Mouse (Mus musculus) limb, embryonic 12.5 days (tissue): ENCODE measurements at regions not wholly inside any gene's neighbourhood (a gene's known extent, or its start where the extent isn't known, plus 50 kb on each side); places are given as distances from the start of the nearest gene placed in this dataset.

Source experiments
- ATAC-seq: fragments of 200-750 bp; cut with Nextera tagmentation; 2 replicates; pipeline ENCODE4 v1.8.0; 2017; ENCODE audit warnings: low read depth, moderate TSS enrichment; ENCODE audit not compliant: insufficient number of reproducible peaks, insufficient read depth, low FRiP score, low TSS enrichment
- H3K27ac ChIP-seq: fragments of 300-500 bp; sonication (generic); 2 replicates; pipeline ENCODE4 v1.5.1; 2016; ENCODE audit warnings: mild to moderate bottlenecking, moderate library complexity
- H3K27me3 ChIP-seq: fragments of 300-500 bp; sonication (generic); 2 replicates; pipeline ENCODE4 v1.6.1; 2016; ENCODE audit warnings: mild to moderate bottlenecking, moderate library complexity
- H3K36me3 ChIP-seq: fragments of 300-500 bp; sonication (generic); 2 replicates; pipeline ENCODE4 v1.6.1; 2016; ENCODE audit warnings: mild to moderate bottlenecking, moderate library complexity
- H3K4me1 ChIP-seq: fragments of 300-500 bp; sonication (generic); replicated peaks from 2 replicates; pipeline ENCODE4 v1.6.1; 2016
- H3K4me2 ChIP-seq: fragments of 300-500 bp; sonication (generic); 2 replicates; pipeline ENCODE4 v1.6.1; 2016; ENCODE audit warnings: mild to moderate bottlenecking, moderate library complexity
- H3K4me3 ChIP-seq: fragments of 300-500 bp; sonication (generic); replicated peaks from 2 replicates; pipeline ENCODE4 v1.5.1; 2016; ENCODE audit warnings: mild to moderate bottlenecking
- H3K9ac ChIP-seq: fragments of 300-500 bp; sonication (generic); replicated peaks from 2 replicates; pipeline ENCODE4 v1.6.1; 2016; ENCODE audit warnings: mild to moderate bottlenecking, moderate library complexity
- H3K9me3 ChIP-seq: fragments of 300-500 bp; sonication (generic); 2 replicates; pipeline ENCODE4 v1.6.1; 2016; ENCODE audit warnings: mild to moderate bottlenecking, moderate library complexity
- WGBS: fragments of 180-500 bp; shearing (Covaris S2); methylation state at CpG from one replicate; pipeline ENCODE4 v1.1.7; 2016; 5-methylcytosine and 5-hydroxymethylcytosine counted together

DNA sequence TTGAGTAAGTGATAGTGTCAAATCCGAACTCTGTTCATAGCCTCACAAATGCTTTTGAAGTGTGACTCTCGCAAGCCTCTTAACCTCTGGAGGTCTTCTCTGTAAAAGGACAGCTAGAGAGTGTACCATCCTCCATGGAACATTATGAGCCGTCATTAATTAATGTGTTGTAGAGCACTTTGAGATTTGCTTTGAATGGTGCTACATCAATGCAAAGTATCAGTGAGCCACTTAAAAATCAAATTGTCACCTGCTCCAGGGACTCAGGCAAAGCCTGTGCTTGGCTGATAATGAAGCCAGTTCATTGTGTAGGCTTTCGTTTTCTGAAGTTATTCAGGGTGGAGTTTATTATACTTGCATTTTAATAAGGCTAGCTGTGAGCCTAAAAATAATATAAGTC is 801.8 kb upstream of the B3galt2 start:
- 85% methylated on average over 4 of the region's 4 CpGs for WGBS
- ATAC-seq, result no peak

DNA sequence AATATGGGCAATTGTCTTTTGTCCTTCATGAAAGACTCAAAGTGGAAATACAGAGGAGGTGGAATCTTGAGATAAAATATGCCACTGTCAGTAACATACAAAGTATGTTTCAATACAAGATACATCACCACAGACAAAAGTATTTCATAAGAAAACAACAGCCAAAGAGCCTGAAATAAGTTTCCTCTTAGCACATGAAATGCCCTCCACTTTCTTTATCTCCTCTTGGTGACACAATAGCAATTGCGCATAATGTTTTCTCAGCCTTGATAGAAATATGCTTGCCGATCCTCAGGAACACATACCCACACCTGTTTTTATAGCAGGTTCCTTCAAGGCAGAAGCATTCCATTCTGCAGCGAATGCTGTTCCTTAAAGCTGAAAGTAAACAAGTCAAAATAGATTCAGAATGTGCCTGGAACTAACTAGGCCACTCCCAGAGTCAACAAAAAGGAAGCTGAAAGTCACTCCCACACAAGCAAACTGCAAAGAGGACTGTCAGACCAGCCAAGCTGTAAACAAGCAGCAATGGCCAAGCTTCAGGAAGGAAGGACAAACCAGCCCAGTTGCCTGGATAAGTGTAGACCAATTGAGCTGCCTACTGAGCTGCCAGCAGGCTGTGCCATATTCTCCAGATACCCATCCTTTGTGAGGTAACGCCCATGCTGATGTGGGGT is 773.3 kb upstream of the B3galt2 start:
- no peak for ATAC-seq
- 74% methylated on average over 4 of the region's 4 CpGs for WGBS

More for the DNA sequence above, 801.8 kb upstream of the B3galt2 start:
- Histone ChIP-seq H3K36me3 (no peaks in the 10 kb centered on the region), H3K9ac (no peak overlapping the region), H3K4me2 (no peak overlapping the region), H3K4me1 (no peaks in the 10 kb centered on the region), H3K27ac (no peak overlapping the region), H3K9me3 (no peaks in the 10 kb centered on the region), H3K27me3 (no peaks in the 10 kb centered on the region), H3K4me3 (no peak overlapping the region)

DNA sequence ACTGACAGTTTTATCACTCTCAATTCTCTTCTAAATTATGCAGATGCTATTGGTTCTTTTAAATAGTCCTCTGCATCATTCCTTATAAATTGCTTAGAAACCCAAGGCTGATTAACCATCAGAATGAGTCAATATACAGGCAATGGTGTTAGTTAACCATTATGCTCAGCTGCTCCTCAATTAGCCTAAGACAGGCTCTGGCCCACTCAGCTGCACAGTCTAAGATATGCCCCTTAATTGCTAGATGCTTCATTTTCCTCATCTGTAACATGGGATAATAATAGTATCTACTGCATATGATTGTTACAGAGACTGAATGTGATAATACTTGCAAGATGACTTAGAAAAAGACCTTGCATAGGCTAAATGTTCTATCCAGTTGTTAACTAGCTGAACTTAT is 748.6 kb upstream of the B3galt2 start:
- Histone ChIP-seq H3K27me3 (no peaks in the 10 kb centered on the region), H3K4me1 (no peaks in the 10 kb centered on the region), H3K9me3 (no peaks in the 10 kb centered on the region), H3K4me3 (no peak overlapping the region), H3K9ac (no peak overlapping the region), H3K4me2 (no peak overlapping the region), H3K27ac (no peak overlapping the region), H3K36me3 (no peaks in the 10 kb centered on the region)
- ATAC-seq, result no peak

More for the DNA sequence above, 773.3 kb upstream of the B3galt2 start:
- no peak overlapping the region for H3K4me2 ChIP-seq
- no peak overlapping the region for H3K4me3 ChIP-seq
- no peak overlapping the region for H3K27ac ChIP-seq
- no peaks in the 10 kb centered on the region for H3K36me3 ChIP-seq
- 0 out of 2 replicates have a peak, but pooled peaks cover 4% of the 10 kb centered on the region for H3K9me3 ChIP-seq
- H3K4me1 ChIP-seq, result no peaks in the 10 kb centered on the region
- H3K9ac ChIP-seq, result no peak overlapping the region
- no peaks in the 10 kb centered on the region for H3K27me3 ChIP-seq

DNA sequence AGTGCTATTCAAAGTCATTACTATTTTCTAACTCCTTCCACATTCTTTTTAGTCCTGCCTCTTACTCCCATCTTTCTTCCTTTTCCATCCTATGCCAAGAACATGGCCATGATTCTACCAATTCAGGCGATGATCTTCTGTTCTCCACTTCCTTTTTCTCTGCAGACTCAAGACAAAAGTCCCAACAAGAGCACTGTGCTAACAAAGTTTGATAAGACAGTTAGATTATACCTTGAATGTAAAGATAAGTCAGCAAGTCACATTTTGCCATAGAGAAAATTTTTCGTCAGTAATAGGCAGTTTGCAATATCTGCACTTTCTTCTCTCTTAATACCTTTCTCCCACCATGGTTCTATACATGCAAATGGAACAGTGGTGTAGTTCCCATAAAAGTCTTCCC is 747.3 kb upstream of the B3galt2 start:
- WGBS, result 93% methylated on average over 2 of the region's 2 CpGs
- H3K4me2 ChIP-seq, result no peak overlapping the region
- no peaks in the 10 kb centered on the region for H3K27me3 ChIP-seq
- ATAC-seq, result no peak
- no peak overlapping the region for H3K4me3 ChIP-seq
- H3K9ac ChIP-seq, result no peak overlapping the region
- H3K9me3 ChIP-seq, result no peaks in the 10 kb centered on the region
- no peaks in the 10 kb centered on the region for H3K36me3 ChIP-seq
- H3K27ac ChIP-seq, result no peak overlapping the region
- H3K4me1 ChIP-seq, result no peaks in the 10 kb centered on the region

DNA sequence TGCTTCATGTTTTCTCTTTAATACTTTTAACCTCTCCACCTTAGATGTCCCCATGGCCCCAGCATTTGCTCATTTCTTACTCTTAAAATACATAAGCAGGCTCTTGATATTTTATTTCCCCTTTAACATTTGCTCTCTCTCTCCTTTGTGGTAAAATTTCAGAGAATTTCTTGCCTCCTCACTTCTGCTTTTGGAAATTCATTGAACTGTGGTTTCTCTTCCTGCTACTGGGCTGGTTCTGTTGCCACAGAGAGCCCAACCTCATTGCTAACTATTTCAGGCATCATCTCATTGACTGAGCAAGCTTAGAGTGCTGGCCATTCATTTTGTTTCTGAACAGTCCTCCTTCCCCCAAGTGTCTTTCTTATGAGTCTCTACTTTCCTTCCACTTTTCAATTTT is 746.3 kb upstream of the B3galt2 start:
- H3K9me3 ChIP-seq, result no peaks in the 10 kb centered on the region
- no peak overlapping the region for H3K4me2 ChIP-seq
- no peaks in the 10 kb centered on the region for H3K36me3 ChIP-seq
- no peak for ATAC-seq
- H3K4me3 ChIP-seq, result no peak overlapping the region
- H3K4me1 ChIP-seq, result no peaks in the 10 kb centered on the region
- no peak overlapping the region for H3K27ac ChIP-seq
- no peaks in the 10 kb centered on the region for H3K27me3 ChIP-seq
- H3K9ac ChIP-seq, result no peak overlapping the region

DNA sequence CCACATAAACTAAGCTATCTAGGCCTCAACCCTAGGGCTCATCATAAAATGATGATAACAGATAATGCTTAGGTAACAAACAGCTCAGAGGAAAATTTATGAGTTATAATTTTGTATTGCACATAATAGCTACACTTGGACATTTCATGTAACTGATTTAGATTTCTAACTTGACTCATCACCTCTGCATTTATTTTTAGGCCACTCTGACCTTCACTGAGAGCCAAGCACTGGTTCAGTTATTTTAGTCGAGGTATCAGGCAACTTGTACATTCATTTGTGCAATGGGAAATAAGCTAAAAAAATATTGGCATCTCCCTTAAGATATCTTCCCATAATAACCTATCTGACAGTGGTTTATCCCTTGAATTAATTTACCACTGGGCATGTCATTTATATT is 745.4 kb upstream of the B3galt2 start:
- H3K4me2 ChIP-seq, result no peak overlapping the region
- no peaks in the 10 kb centered on the region for H3K4me1 ChIP-seq
- no peak overlapping the region for H3K27ac ChIP-seq
- no peaks in the 10 kb centered on the region for H3K9me3 ChIP-seq
- no peak for ATAC-seq
- H3K9ac ChIP-seq, result no peak overlapping the region
- H3K27me3 ChIP-seq, result no peaks in the 10 kb centered on the region
- H3K36me3 ChIP-seq, result no peaks in the 10 kb centered on the region
- no peak overlapping the region for H3K4me3 ChIP-seq
- WGBS, result 67% methylated on average over 1 of the region's 1 CpGs

DNA sequence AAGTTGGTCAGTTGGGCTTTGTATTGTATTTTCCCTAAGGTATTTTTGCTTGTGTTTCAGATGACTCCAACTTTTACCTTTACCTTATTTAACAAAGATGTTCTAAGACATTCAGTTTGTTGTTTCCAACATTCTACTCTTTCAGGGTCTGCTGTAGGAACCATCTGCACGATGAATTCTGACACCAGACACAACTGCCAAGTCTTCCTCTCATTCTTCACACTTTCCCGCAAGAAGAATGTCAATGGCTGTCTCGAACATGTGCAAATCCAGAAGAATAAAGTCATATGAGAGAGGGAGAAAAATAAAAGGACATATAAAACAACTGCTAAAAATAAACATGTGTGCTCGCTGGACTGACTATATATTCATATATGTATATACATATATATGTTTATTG is 730.6 kb upstream of the B3galt2 start:
- Histone ChIP-seq H3K4me2 (no peak overlapping the region), H3K36me3 (no peaks in the 10 kb centered on the region), H3K9me3 (no peaks in the 10 kb centered on the region), H3K4me3 (no peak overlapping the region), H3K27me3 (no peaks in the 10 kb centered on the region), H3K27ac (no peak overlapping the region), H3K9ac (no peak overlapping the region), H3K4me1 (no peaks in the 10 kb centered on the region)
- ATAC-seq, result no peak
- WGBS, result 90% methylated on average over 4 of the region's 4 CpGs

DNA sequence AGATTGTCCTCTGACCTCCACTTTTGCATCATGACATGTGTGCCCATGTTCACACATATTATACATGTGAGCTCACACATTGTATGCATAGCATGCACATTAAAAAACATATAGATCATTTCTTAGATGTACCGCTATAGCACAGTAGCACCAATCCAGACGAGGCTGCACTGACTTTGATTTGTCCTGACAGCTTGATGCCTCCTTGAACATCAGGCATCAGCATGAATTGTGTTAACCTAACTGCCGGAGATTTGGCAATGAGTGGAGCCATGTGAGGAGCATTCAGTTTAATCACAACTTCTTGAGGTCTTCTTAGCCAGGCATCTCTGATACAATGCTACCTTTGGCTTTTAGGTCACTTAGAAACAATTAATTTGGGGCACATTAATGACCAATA is 683.8 kb upstream of the B3galt2 start:
- no peak overlapping the region for H3K4me2 ChIP-seq
- no peaks in the 10 kb centered on the region for H3K36me3 ChIP-seq
- no peak overlapping the region for H3K9ac ChIP-seq
- H3K27me3 ChIP-seq, result no peaks in the 10 kb centered on the region
- no peak for ATAC-seq
- WGBS, result 83% methylated on average over 3 of the region's 3 CpGs
- no peaks in the 10 kb centered on the region for H3K9me3 ChIP-seq
- no peak overlapping the region for H3K4me3 ChIP-seq
- no peak overlapping the region for H3K27ac ChIP-seq
- H3K4me1 ChIP-seq, result no peaks in the 10 kb centered on the region

- no peak for ATAC-seq
- no peak overlapping the region for H3K27ac ChIP-seq
Measured at GRCm38 (mm10) chr1:142971475-142971874, 669.0 kb upstream of the B3galt2 start.

GRCm38 (mm10) chr1:142973387-142973786 is 667.1 kb upstream of the B3galt2 start:
- Histone ChIP-seq H3K27ac (no peak overlapping the region), H3K4me3 (no peak overlapping the region), H3K9me3 (no peaks in the 10 kb centered on the region), H3K4me1 (no peaks in the 10 kb centered on the region), H3K4me2 (no peak overlapping the region), H3K27me3 (no peaks in the 10 kb centered on the region), H3K36me3 (no peaks in the 10 kb centered on the region), H3K9ac (no peak overlapping the region)
- no peak for ATAC-seq
- 86% methylated on average over 2 of the region's 2 CpGs for WGBS

More at GRCm38 (mm10) chr1:142971475-142971874, 669.0 kb upstream of the B3galt2 start:
- Histone ChIP-seq H3K4me1 (no peaks in the 10 kb centered on the region), H3K27me3 (no peaks in the 10 kb centered on the region), H3K9ac (no peak overlapping the region), H3K36me3 (no peaks in the 10 kb centered on the region), H3K4me2 (no peak overlapping the region), H3K4me3 (no peak overlapping the region), H3K9me3 (no peaks in the 10 kb centered on the region)

GRCm38 (mm10) chr1:142982994-142983393 is 657.5 kb upstream of the B3galt2 start:
- Histone ChIP-seq H3K27me3 (no peaks in the 10 kb centered on the region), H3K27ac (no peak overlapping the region), H3K4me1 (no peaks in the 10 kb centered on the region), H3K4me2 (no peak overlapping the region), H3K4me3 (no peak overlapping the region), H3K36me3 (no peaks in the 10 kb centered on the region), H3K9ac (no peak overlapping the region), H3K9me3 (no peaks in the 10 kb centered on the region)
- ATAC-seq, result no peak
- 78% methylated on average over 5 of the region's 5 CpGs for WGBS

DNA sequence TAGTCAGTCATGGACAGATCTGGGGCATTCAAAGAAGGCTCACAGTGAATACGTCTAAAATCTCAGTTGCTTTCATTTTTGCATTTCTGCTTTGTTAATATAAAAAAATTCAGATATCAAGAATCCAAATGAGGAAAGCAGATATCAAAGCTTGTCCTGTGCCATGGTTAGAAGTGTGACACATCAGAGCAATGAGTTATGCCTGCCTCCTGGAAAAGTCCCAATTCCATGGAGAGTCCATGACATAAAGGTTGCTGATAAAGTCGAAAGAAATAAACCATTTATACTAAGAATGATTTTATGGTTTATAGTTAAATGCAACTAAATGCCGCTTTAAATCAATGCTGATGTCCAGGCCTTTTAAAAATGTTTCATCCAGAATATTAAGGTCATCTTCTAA is 656.8 kb upstream of the B3galt2 start:
- H3K27ac ChIP-seq, result no peak overlapping the region
- H3K9me3 ChIP-seq, result no peaks in the 10 kb centered on the region
- no peaks in the 10 kb centered on the region for H3K4me1 ChIP-seq
- H3K4me3 ChIP-seq, result no peak overlapping the region
- no peaks in the 10 kb centered on the region for H3K27me3 ChIP-seq
- H3K9ac ChIP-seq, result no peak overlapping the region
- 89% methylated on average over 3 of the region's 3 CpGs for WGBS
- ATAC-seq, result no peak
- H3K4me2 ChIP-seq, result no peak overlapping the region
- no peaks in the 10 kb centered on the region for H3K36me3 ChIP-seq
